Mouse (Mus musculus): ENCODE measurements around the gene Zfyve19. TPM values are rescaled to one million over a fixed set of nuclear protein-coding genes. Genes with fewer than 3 reads are reported as not detected.

The Zfyve19 gene
- polyA plus RNA-seq, 1 experiment from 2014 or later, result 30.4 TPM

- peaks cover 57% of the 10 kb centered on the region for H3K27me3 ChIP-seq (ENCODE audit: control insufficient read depth, insufficient read depth, low read length)
- no peak overlapping the region for H3K4me2 ChIP-seq
- WGBS (ENCODE audit: insufficient replicate concordance), result 63% methylated on average over 2 of the region's 2 CpGs
- H3K4me1 ChIP-seq (ENCODE audit: control insufficient read depth, insufficient read depth, low read length), result peaks cover 8% of the 10 kb centered on the region
- H3K36me3 ChIP-seq (ENCODE audit: control insufficient read depth, insufficient read depth, low read length), result no peaks in the 10 kb centered on the region
- no peak overlapping the region for H3K9ac ChIP-seq (ENCODE audit: low read depth, low read length)
- H3K27ac ChIP-seq (ENCODE audit: low read depth, low read length), result no peak overlapping the region
- ATAC-seq (replicated peaks; ENCODE audit: insufficient number of reproducible peaks, low FRiP score, low TSS enrichment), result no peak
- H3K9me3 ChIP-seq (replicated peaks; ENCODE audit: control insufficient read depth, low read length), result no peaks in the 10 kb centered on the region
- no peak overlapping the region for H3K4me3 ChIP-seq (ENCODE audit: low read depth, low read length)
Measured at GRCm38 (mm10) chr2:119238671-119239070, 30.3 kb downstream of the Zfyve19 start.

DNA sequence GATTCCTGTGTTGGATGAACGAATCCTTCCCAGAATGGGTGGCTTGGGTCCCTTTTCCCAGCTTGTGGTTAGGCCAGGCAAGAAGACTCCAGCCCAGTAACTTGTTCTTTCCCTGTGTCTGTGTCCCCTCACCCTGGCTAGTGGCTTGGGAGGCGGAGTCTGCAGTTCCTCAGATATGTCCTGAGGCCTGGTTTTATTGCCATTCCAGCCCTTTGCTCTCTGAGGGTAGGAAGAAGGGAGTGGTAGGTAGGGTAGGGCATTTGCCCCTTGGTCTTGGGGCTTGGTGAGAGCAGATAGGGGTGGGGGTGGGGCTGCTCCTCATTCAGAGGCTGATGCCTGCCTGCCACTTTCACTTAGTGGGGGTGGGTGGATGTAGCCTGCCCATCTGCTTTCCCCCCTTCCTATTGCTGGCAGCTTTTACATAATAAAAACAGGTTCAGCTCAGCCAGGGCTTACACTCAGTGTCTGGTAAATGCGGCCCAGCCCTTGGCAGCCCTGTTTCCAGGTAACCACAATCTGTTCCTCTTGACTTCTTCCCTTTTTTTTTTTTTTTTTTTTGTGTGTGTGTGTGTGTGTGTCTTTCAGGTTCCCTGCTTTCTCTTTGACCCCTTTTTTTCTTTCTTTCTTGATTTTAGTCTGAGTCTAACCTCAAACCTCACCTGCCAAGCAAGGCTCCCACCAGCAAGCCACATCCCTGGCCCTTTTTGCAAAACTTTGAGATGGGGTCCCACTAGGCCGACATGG is 31.8 kb downstream of the Zfyve19 start:
- no peaks in the 10 kb centered on the region for H3K9me3 ChIP-seq (replicated peaks; ENCODE audit: control insufficient read depth, low read length)
- WGBS (ENCODE audit: insufficient replicate concordance), result 61% methylated on average over 4 of the region's 4 CpGs
- H3K4me1 ChIP-seq (ENCODE audit: control insufficient read depth, insufficient read depth, low read length), result peaks cover 8% of the 10 kb centered on the region
- no peak overlapping the region for H3K4me2 ChIP-seq
- H3K4me3 ChIP-seq (ENCODE audit: low read depth, low read length), result no peak overlapping the region
- no peak overlapping the region for H3K27ac ChIP-seq (ENCODE audit: low read depth, low read length)
- no peak overlapping the region for H3K9ac ChIP-seq (ENCODE audit: low read depth, low read length)
- H3K36me3 ChIP-seq (ENCODE audit: control insufficient read depth, insufficient read depth, low read length), result no peaks in the 10 kb centered on the region
- H3K27me3 ChIP-seq (ENCODE audit: control insufficient read depth, insufficient read depth, low read length), result peaks cover 50% of the 10 kb centered on the region
- no peak for ATAC-seq (replicated peaks; ENCODE audit: insufficient number of reproducible peaks, low FRiP score, low TSS enrichment)

GRCm38 (mm10) chr2:119240819-119241186 is 32.4 kb downstream of the Zfyve19 start:
- no peak for ATAC-seq (replicated peaks; ENCODE audit: insufficient number of reproducible peaks, low FRiP score, low TSS enrichment)
- Histone ChIP-seq H3K27ac (ENCODE audit: low read depth, low read length) (no peak overlapping the region), H3K4me1 (ENCODE audit: control insufficient read depth, insufficient read depth, low read length) (peaks cover 8% of the 10 kb centered on the region), H3K9me3 (replicated peaks; ENCODE audit: control insufficient read depth, low read length) (no peaks in the 10 kb centered on the region), H3K36me3 (ENCODE audit: control insufficient read depth, insufficient read depth, low read length) (no peaks in the 10 kb centered on the region), H3K4me3 (ENCODE audit: low read depth, low read length) (no peak overlapping the region), H3K27me3 (ENCODE audit: control insufficient read depth, insufficient read depth, low read length) (peaks cover 44% of the 10 kb centered on the region), H3K4me2 (no peak overlapping the region), H3K9ac (ENCODE audit: low read depth, low read length) (no peak overlapping the region)
- WGBS (ENCODE audit: insufficient replicate concordance), result 69% methylated on average over 4 of the region's 4 CpGs

GRCm38 (mm10) chr2:119242548-119242947 is 34.1 kb downstream of the Zfyve19 start:
- Histone ChIP-seq H3K4me2 (no peak overlapping the region), H3K27me3 (ENCODE audit: control insufficient read depth, insufficient read depth, low read length) (peaks cover 27% of the 10 kb centered on the region), H3K4me3 (ENCODE audit: low read depth, low read length) (no peak overlapping the region), H3K27ac (ENCODE audit: low read depth, low read length) (no peak overlapping the region), H3K36me3 (ENCODE audit: control insufficient read depth, insufficient read depth, low read length) (no peaks in the 10 kb centered on the region), H3K9me3 (replicated peaks; ENCODE audit: control insufficient read depth, low read length) (no peaks in the 10 kb centered on the region), H3K4me1 (ENCODE audit: control insufficient read depth, insufficient read depth, low read length) (peaks cover 2% of the 10 kb centered on the region; the same call in 1 of the 2 replicates), H3K9ac (ENCODE audit: low read depth, low read length) (no peak overlapping the region)
- no peak for ATAC-seq (replicated peaks; ENCODE audit: insufficient number of reproducible peaks, low FRiP score, low TSS enrichment)
- 68% methylated on average over 9 of the region's 9 CpGs for WGBS (ENCODE audit: insufficient replicate concordance)

GRCm38 (mm10) chr2:119245246-119245645 is 36.8 kb downstream of the Zfyve19 start:
- H3K27ac ChIP-seq (ENCODE audit: low read depth, low read length), result no peak overlapping the region
- 74% methylated on average over 7 of the region's 7 CpGs for WGBS (ENCODE audit: insufficient replicate concordance)
- no peak overlapping the region for H3K9ac ChIP-seq (ENCODE audit: low read depth, low read length)
- no peaks in the 10 kb centered on the region for H3K36me3 ChIP-seq (ENCODE audit: control insufficient read depth, insufficient read depth, low read length)
- no peaks in the 10 kb centered on the region for H3K4me1 ChIP-seq (ENCODE audit: control insufficient read depth, insufficient read depth, low read length)
- no peak overlapping the region for H3K4me3 ChIP-seq (ENCODE audit: low read depth, low read length)
- H3K4me2 ChIP-seq, result no peak overlapping the region
- no peaks in the 10 kb centered on the region for H3K9me3 ChIP-seq (replicated peaks; ENCODE audit: control insufficient read depth, low read length)
- no peak for ATAC-seq (replicated peaks; ENCODE audit: insufficient number of reproducible peaks, low FRiP score, low TSS enrichment)
- H3K27me3 ChIP-seq (ENCODE audit: control insufficient read depth, insufficient read depth, low read length), result peaks cover 4% of the 10 kb centered on the region

DNA sequence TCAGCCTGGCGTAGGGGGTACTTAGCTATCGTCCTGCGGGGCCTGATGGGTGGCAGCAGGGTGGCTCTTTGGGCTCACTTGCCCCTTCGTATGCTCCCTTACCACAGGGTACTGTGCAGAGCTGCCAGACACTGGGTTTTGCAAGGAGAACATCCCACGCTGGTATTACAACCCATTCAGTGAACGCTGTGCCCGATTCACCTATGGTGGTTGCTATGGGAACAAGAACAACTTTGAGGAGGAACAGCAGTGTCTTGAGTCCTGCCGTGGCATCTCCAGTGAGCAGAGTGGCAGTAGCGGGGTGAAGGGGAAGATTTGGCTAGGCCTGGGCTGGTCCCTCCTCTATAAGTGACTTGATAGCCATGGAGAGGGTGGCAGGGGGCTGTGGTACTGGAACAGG is 39.5 kb downstream of the Zfyve19 start:
- H3K9me3 ChIP-seq (replicated peaks; ENCODE audit: control insufficient read depth, low read length), result no peaks in the 10 kb centered on the region
- no peak for ATAC-seq (replicated peaks; ENCODE audit: insufficient number of reproducible peaks, low FRiP score, low TSS enrichment)
- H3K9ac ChIP-seq (ENCODE audit: low read depth, low read length), result no peak overlapping the region
- no peaks in the 10 kb centered on the region for H3K4me1 ChIP-seq (ENCODE audit: control insufficient read depth, insufficient read depth, low read length)
- H3K27ac ChIP-seq (ENCODE audit: low read depth, low read length), result no peak overlapping the region
- peaks cover 3% of the 10 kb centered on the region for H3K27me3 ChIP-seq (ENCODE audit: control insufficient read depth, insufficient read depth, low read length)
- whole genome bisulfite sequencing (ENCODE audit: insufficient replicate concordance), result 85% methylated on average over 9 of the region's 9 CpGs
- no peak overlapping the region for H3K4me2 ChIP-seq
- no peaks in the 10 kb centered on the region for H3K36me3 ChIP-seq (ENCODE audit: control insufficient read depth, insufficient read depth, low read length)
- H3K4me3 ChIP-seq (ENCODE audit: low read depth, low read length), result no peak overlapping the region

DNA sequence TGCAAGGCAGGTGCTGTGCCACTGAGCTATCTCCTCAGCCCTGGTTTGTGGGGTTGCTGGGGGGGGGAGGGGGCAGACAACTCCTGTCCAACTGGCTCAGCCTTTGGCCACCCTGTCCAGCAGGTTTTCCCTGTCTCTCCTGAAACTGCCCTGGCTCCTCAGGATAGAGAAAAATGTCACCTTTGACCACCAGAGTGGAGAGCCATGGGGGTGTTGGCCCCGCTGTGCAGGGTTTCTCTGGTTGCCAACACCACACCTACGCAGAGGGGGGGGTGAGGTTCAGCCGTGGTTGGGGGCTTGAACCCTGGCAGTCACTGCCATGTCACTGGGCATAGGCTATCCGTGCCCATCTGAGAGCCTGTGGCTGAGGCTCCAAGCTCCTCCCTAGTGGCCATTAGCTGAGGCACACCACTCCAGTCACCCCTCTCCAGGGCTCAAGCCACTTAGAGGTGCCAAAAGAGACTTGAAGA is 41.2 kb downstream of the Zfyve19 start:
- Histone ChIP-seq H3K27me3 (ENCODE audit: control insufficient read depth, insufficient read depth, low read length) (peaks cover 10% of the 10 kb centered on the region), H3K36me3 (ENCODE audit: control insufficient read depth, insufficient read depth, low read length) (no peaks in the 10 kb centered on the region), H3K4me1 (ENCODE audit: control insufficient read depth, insufficient read depth, low read length) (no peaks in the 10 kb centered on the region), H3K27ac (ENCODE audit: low read depth, low read length) (no peak overlapping the region), H3K9me3 (replicated peaks; ENCODE audit: control insufficient read depth, low read length) (no peaks in the 10 kb centered on the region), H3K4me3 (ENCODE audit: low read depth, low read length) (no peak overlapping the region), H3K9ac (ENCODE audit: low read depth, low read length) (no peak overlapping the region), H3K4me2 (no peak overlapping the region)
- 64% methylated on average over 4 of the region's 4 CpGs for WGBS (ENCODE audit: insufficient replicate concordance)
- ATAC-seq (replicated peaks; ENCODE audit: insufficient number of reproducible peaks, low FRiP score, low TSS enrichment), result no peak

GRCm38 (mm10) chr2:119250377-119250776 is 42.0 kb downstream of the Zfyve19 start:
- Histone ChIP-seq H3K27me3 (ENCODE audit: control insufficient read depth, insufficient read depth, low read length) (peaks cover 15% of the 10 kb centered on the region), H3K27ac (ENCODE audit: low read depth, low read length) (no peak overlapping the region), H3K4me2 (no peak overlapping the region), H3K4me3 (ENCODE audit: low read depth, low read length) (no peak overlapping the region), H3K9me3 (replicated peaks; ENCODE audit: control insufficient read depth, low read length) (no peaks in the 10 kb centered on the region), H3K36me3 (ENCODE audit: control insufficient read depth, insufficient read depth, low read length) (no peaks in the 10 kb centered on the region), H3K4me1 (ENCODE audit: control insufficient read depth, insufficient read depth, low read length) (no peaks in the 10 kb centered on the region), H3K9ac (ENCODE audit: low read depth, low read length) (no peak overlapping the region)
- no peak for ATAC-seq (replicated peaks; ENCODE audit: insufficient number of reproducible peaks, low FRiP score, low TSS enrichment)
- WGBS (ENCODE audit: insufficient replicate concordance), result 61% methylated on average over 5 of the region's 5 CpGs

All from heart, embryonic 11.5 days (tissue).